ENCODE assay signal across 8 mouse cellular contexts in the genomic region with DNA sequence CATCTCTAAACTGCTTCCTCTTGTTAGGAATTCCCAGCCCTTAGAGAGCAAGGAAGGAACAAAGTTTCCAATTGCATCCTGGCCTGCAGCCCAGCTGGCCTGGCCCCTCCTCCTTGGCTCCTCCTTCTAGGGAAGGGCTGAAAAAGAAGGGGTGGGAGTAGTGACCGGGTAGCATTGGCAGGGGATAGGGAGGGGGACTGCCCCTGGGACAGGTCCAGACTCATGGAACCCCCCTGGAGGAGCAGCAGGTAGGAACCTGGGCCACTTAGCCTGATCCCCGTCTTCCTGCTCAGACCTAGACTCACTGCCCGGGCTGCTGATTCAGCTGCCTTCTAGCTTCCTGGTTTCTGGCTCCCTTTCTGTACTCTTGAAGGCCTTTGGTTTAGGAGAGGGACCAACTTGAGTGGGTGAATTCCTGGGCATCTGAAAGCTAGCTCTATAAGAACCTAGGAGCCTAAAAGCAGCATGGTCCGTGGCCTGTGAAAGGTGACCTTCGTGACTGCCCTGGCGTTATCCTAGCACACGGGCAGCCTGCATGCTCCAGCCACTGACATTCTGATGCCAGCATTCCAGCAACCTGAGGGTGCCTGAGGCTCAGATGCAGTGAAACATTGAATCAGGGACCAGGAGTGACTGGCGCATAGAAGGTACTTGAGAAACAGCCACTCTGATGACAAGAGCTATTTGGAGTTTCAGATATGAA. TPM values are rescaled to one million over a fixed set of nuclear protein-coding genes. Genes with fewer than 3 reads are reported as not detected.
DNase-seq lines count a peak whose midpoint lies in the region; ATAC-seq and TF ChIP-seq lines count a peak whose summit lies in the region.

No protein-coding gene starts in this region.

- DNase-seq in adrenal gland, postnatal 36 days = peak; percentile 65 to 77
- peak; percentile 40 for DNase-seq in fibroblast of lung, adult 2 months (ENCODE audit: low read depth)
- DNase-seq in heart, postnatal 14 days = peak; percentile 68 to 84
- no peak for DNase-seq in limb, embryonic 10.5 days (ENCODE audit: low spot score)
- DNase-seq in thymus, postnatal 36 days = no peak
- DNase-seq in layer of hippocampus, adult 9-10 months (ENCODE audit: low spot score) = no peak

- no peaks in the 10 kb centered on the region for H3K9me3 ChIP-seq in limb, embryonic 10.5 days (replicated peaks)

- TF ChIP-seq CTCF in C2C12 (IDR thresholded peaks at IDR 0.05; ENCODE audit: control insufficient read depth, insufficient read depth, insufficient read length) = no peak

- no peaks in the 10 kb centered on the region for H3K79me2 ChIP-seq in C2C12 (ENCODE audit: control insufficient read depth, insufficient read depth)

- peaks cover 5% of the 10 kb centered on the region; the same call in 1 of the 2 replicates for H3K4me1 ChIP-seq in limb, embryonic 10.5 days

- 62% methylated on average over 8 of the region's 8 CpGs for WGBS in limb, embryonic 10.5 days

- H3ac ChIP-seq in C2C12 (ENCODE audit: control insufficient read depth, insufficient read length, low read depth) = peak overlapping the region; percentile 61

- H3K4me3 ChIP-seq in C2C12 (ENCODE audit: insufficient read depth, poor library complexity, severe bottlenecking) = peak overlapping the region; percentile 18
- 0 out of 2 replicates have a peak overlapping the region, but pooled peaks have one; percentile 13 for H3K4me3 ChIP-seq in limb, embryonic 10.5 days

- no peaks in the 10 kb centered on the region for H3K27me3 ChIP-seq in C2C12 (ENCODE audit: control insufficient read depth, insufficient read depth, insufficient read length)
- peaks cover 91% of the 10 kb centered on the region for H3K27me3 ChIP-seq in limb, embryonic 10.5 days (ENCODE audit: low read depth, poor library complexity, severe bottlenecking)

- peak; percentile 52 for ATAC-seq in megakaryocyte progenitor cell, adult 5-6 weeks (replicated peaks; ENCODE audit: poor library complexity)

- no peaks in the 10 kb centered on the region for H3K79me3 ChIP-seq in C2C12 (ENCODE audit: low read depth)

- H3K36me3 ChIP-seq in C2C12 (ENCODE audit: control insufficient read depth, insufficient read depth) = no peaks in the 10 kb centered on the region
- no peaks in the 10 kb centered on the region for H3K36me3 ChIP-seq in limb, embryonic 10.5 days

- intact Hi-C loops in heart, postnatal 14 days (cut with DNase I) = loop anchor here (5.0 kb wide), 1 partner anchor 162 kb away; a partner anchor contains a TSS

- no peak overlapping the region for H3K27ac ChIP-seq in limb, embryonic 10.5 days

TF ChIP-seq in C2C12, 6 proteins besides CTCF, POLR2A, EP300 and RAD21:
- TF ChIP-seq MYOD1 (IDR thresholded peaks at IDR 0.05; ENCODE audit: control insufficient read depth, insufficient read length, low read depth) (no peak), USF1 (IDR thresholded peaks at IDR 0.05; ENCODE audit: low read depth) (no peak), MAX (IDR thresholded peaks at IDR 0.05) (no peak), FOSL1 (IDR thresholded peaks at IDR 0.05; ENCODE audit: insufficient read depth, low read length, poor library complexity, severe bottlenecking) (no peak), MYOG (IDR thresholded peaks at IDR 0.05; ENCODE audit: control insufficient read depth, extremely low read depth, insufficient read length) (no peak), CEBPB (IDR thresholded peaks at IDR 0.05; ENCODE audit: low read depth) (no peak)

RNA-seq across cellular contexts. Expression of a gene that starts 34.9 kb away (rescaled TPM):
- 6.9 TPM for polyA plus RNA-seq in C2C12 (2012; fragmentation: generic; extraction: Trizol)
- total RNA-seq in adrenal gland, postnatal 36 days (2021) = 10 to 100 TPM; 26.6 to 35.4 TPM
- 10 to 100 TPM; 61.7 to 73.2 TPM for total RNA-seq in heart, postnatal 14 days (2021)
- polyA plus RNA-seq in limb, embryonic 10.5 days (2016; fragmentation: Nextera tagmentation; extraction: Ambion mirVana) = 0.49 and 1.2 TPM in 2 replicates
- 2.4 and 5.8 TPM in 2 replicates for total RNA-seq in megakaryocyte progenitor cell, adult 5-6 weeks (2015)
- 0.92 and 1.3 TPM in 2 replicates for total RNA-seq in megakaryocyte progenitor cell, adult 5-6 weeks (2017)

RNA-seq across cellular contexts. Expression of a gene that starts 53.8 kb away (rescaled TPM):
- 35.7 TPM for polyA plus RNA-seq in C2C12 (2012; fragmentation: generic; extraction: Trizol)
- total RNA-seq in adrenal gland, postnatal 36 days (2021) = 10 to 100 TPM; 69.9 to 87.3 TPM
- total RNA-seq in heart, postnatal 14 days (2021) = 10 to 100 TPM; 41.4 to 61.8 TPM
- 67.1 and 70.5 TPM in 2 replicates for polyA plus RNA-seq in limb, embryonic 10.5 days (2016; fragmentation: Nextera tagmentation; extraction: Ambion mirVana)
- 22.4 and 26.4 TPM in 2 replicates for total RNA-seq in megakaryocyte progenitor cell, adult 5-6 weeks (2015)
- total RNA-seq in megakaryocyte progenitor cell, adult 5-6 weeks (2017) = 38.4 and 41.0 TPM in 2 replicates

Comparison
In these comparisons a context has a peak if more than half of its experiments do, and no peak if none do; other contexts are left out.
1. DNase-seq: peak in adrenal gland, postnatal 36 days (2 of 2), fibroblast of lung, adult 2 months (single experiment) and heart, postnatal 14 days (2 of 2); none in limb, embryonic 10.5 days (single experiment), thymus, postnatal 36 days (0 of 2) and layer of hippocampus, adult 9-10 months (single experiment).
2. RNA of a gene that starts 34.9 kb away (total RNA-seq): 61.7 to 73.2 TPM in heart, postnatal 14 days and 26.6 to 35.4 TPM in adrenal gland, postnatal 36 days; 0.92 to 5.8 TPM in megakaryocyte progenitor cell, adult 5-6 weeks; every median in the first group is over 4 times any median in the second.